Mouse (Mus musculus) brain, embryonic 14.5 days (tissue): ENCODE results near the gene Cnppd1.

Source experiments
- CTCF ChIP-seq: fragments of 200-500 bp; IDR thresholded peaks from 2 replicates; pipeline ENCODE4 v1.5.1; 2012; ENCODE audit warnings: inconsistent platforms, mild to moderate bottlenecking, moderate library complexity, borderline replicate concordance; ENCODE audit not compliant: insufficient read depth, insufficient read length; ENCODE audit errors: extremely low read depth
- POLR2A ChIP-seq: fragments of 200-500 bp; IDR thresholded peaks from 2 replicates; pipeline ENCODE4 v1.6.1; 2012; ENCODE audit warnings: mild to moderate bottlenecking, inconsistent platforms, borderline replicate concordance; ENCODE audit not compliant: poor library complexity, insufficient read depth, insufficient read length, severe bottlenecking; ENCODE audit errors: extremely low read depth

DNA sequence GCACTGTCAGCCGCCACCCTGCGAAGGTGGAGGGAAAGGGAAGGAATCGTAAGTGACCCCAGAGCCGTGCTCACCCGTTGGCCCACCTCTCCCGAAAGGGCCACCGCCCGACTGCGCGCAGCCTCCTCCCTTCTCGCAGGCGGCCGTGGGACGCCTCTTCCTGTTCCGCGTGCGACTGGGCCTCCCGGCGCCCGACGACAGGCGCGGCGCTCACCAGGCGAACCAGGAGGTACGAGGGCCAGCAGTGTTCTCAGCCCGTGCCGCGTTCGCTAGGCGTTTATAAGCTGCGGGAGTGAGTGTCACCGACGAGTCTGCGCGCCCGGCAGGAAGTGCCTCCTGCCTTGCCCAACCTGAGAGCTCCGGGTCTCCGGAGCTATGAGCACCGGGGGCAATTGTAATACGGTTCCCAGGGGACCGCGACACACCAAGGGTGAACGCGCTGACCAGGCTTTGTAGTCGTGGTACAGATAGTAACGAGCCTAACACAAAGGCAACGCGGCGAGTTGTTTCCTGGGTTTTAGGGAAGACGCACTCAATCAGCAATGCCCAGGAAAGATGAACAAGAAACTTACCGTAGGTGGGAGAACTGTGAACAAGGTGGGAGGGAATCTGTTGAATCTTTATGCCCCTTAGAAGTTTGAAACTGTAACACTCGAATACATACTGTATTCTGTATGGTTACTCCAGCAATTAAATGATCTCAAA, 873 bp downstream of the Cnppd1 start:
- TF ChIP-seq CTCF, result no peak
- TF ChIP-seq POLR2A, result no peak
